Mouse (Mus musculus) heart, adult 2 months (tissue): ENCODE results near the gene Dtx3l. TPM values are rescaled to one million over a fixed set of nuclear protein-coding genes. Genes with fewer than 3 reads are reported as not detected.
A peak's percentile ranks its signal among the peaks of the same experiment; 100 is the strongest.

Source experiments
- DNase-seq, 2 experiments: peaks; one replicate each; pipeline ENCODE4 v3.0.0; 2021
- H3K27ac ChIP-seq: fragments of 200-600 bp; 2 replicates; pipeline ENCODE4 v1.8.1; 2022
- H3K27me3 ChIP-seq: fragments of 200-500 bp; 2 replicates; pipeline ENCODE4 v1.6.1; 2012; ENCODE audit warnings: mild to moderate bottlenecking, low read length, inconsistent platforms, mixed read lengths; ENCODE audit not compliant: control insufficient read depth, insufficient read depth
- H3K36me3 ChIP-seq: fragments of 200-500 bp; 2 replicates; pipeline ENCODE4 v1.6.1; 2012; ENCODE audit warnings: low read length, inconsistent platforms; ENCODE audit not compliant: control insufficient read depth, insufficient read depth
- H3K4me1 ChIP-seq: fragments of 200-500 bp; 2 replicates; pipeline ENCODE4 v1.6.1; 2011; ENCODE audit warnings: low read length; ENCODE audit not compliant: control insufficient read depth, insufficient read depth
- H3K4me3 ChIP-seq: fragments of 200-600 bp; 2 replicates; pipeline ENCODE4 v1.8.1; 2022
- H3K79me2 ChIP-seq: fragments of 200-500 bp; replicated peaks from 2 replicates; pipeline ENCODE4 v1.6.1; 2012; ENCODE audit warnings: mild to moderate bottlenecking, inconsistent platforms, low read length, moderate library complexity, mixed read lengths; ENCODE audit not compliant: control insufficient read depth, insufficient read depth
- H3K9ac ChIP-seq: fragments of 200-500 bp; 2 replicates; pipeline ENCODE4 v1.6.1; 2012; ENCODE audit warnings: low read depth, mild to moderate bottlenecking, control low read depth, inconsistent platforms, low read length, mixed read lengths
- CTCF ChIP-seq: fragments of 200-600 bp; IDR thresholded peaks from 2 replicates; pipeline ENCODE4 v1.8.1; 2022; ENCODE audit warnings: antibody characterized with exemption, mild to moderate bottlenecking, moderate library complexity
- EP300 ChIP-seq: fragments of 200-500 bp; IDR thresholded peaks from 2 replicates; pipeline ENCODE4 v1.6.1; 2011; ENCODE audit warnings: low read depth, low read length, control low read depth; ENCODE audit not compliant: insufficient read depth
- POLR2A ChIP-seq: fragments of 200-500 bp; IDR thresholded peaks from 2 replicates; pipeline ENCODE4 v1.6.1; 2011; ENCODE audit warnings: mild to moderate bottlenecking, low read depth, low read length, control low read depth; ENCODE audit not compliant: insufficient read depth
- WGBS: fragments of 180-500 bp; shearing (Covaris S2); methylation state at CpG from one replicate; pipeline ENCODE4 v1.1.7; 2018; 5-methylcytosine and 5-hydroxymethylcytosine counted together
- intact Hi-C: fragments of 180-260 bp; cut with DNase I; formaldehyde crosslinking; loops from one replicate; pipeline ENCODE4 v1.15.1; 2025
- polyA plus RNA-seq: library from polyadenylated mRNA; depleted of rRNA; stranded (reverse); fragments of >200 nt; gene quantifications from 2 replicates; pipeline ENCODE4 v1.2.3, GENCODE M21; 2012
- total RNA-seq, 2 experiments: library from RNA; stranded (reverse); gene quantifications; 2 replicates each; pipeline ENCODE4 v1.2.3; 2021

The Dtx3l gene
- total and polyA plus RNA-seq, 3 experiments = 5.9 to 8.9 (median 8.6) TPM

- Histone ChIP-seq H3K79me2 (no peaks in the 10 kb centered on the region), H3K4me1 (peaks cover 2% of the 10 kb centered on the region; the same call in 1 of the 2 replicates), H3K36me3 (peaks cover 2% of the 10 kb centered on the region; the same call in 1 of the 2 replicates), H3K27me3 (no peaks in the 10 kb centered on the region), H3K4me3 (peak overlapping the region; percentile 88), H3K9ac (peak overlapping the region; percentile 83), H3K27ac (peak overlapping the region; percentile 90)
- peak; percentile 88 to 89 for DNase-seq
- TF ChIP-seq EP300 = peak; percentile 77; the same call in 1 of the 2 replicates
- TF ChIP-seq POLR2A = peak; percentile 85
- peak; percentile 92 for TF ChIP-seq CTCF
- WGBS = under 1% methylated on average over 9 of the region's 9 CpGs
- intact Hi-C loops = loop anchor here (1.0 to 10.0 kb wide), 3 partner anchors 65 to 175 kb away; partner anchors contain the start of genes Ccdc58, Dirc2 and Fam162a
Measured at GRCm38 (mm10) chr16:35939690-35940089, 739 bp upstream of the Dtx3l start.

- H3K27ac ChIP-seq = peak overlapping the region; percentile 90
- WGBS = 3% methylated on average over 6 of the region's 6 CpGs
- intact Hi-C loops = loop anchor here (1.0 to 5.0 kb wide), 2 partner anchors 65 to 133 kb away; partner anchors contain the start of genes Ccdc58 and Fam162a
Measured at GRCm38 (mm10) chr16:35939261-35939660, 310 bp upstream of the Dtx3l start.

GRCm38 (mm10) chr16:35933181-35933580 is 5.8 kb downstream of the Dtx3l start:
- no peak for DNase-seq
- Histone ChIP-seq H3K4me3 (no peak overlapping the region), H3K79me2 (no peaks in the 10 kb centered on the region), H3K27me3 (no peaks in the 10 kb centered on the region), H3K9ac (no peak overlapping the region), H3K4me1 (peaks cover 2% of the 10 kb centered on the region; the same call in 1 of the 2 replicates), H3K27ac (no peak overlapping the region), H3K36me3 (peaks cover 8% of the 10 kb centered on the region)
- intact Hi-C loops = no loop called here
- WGBS = 73% methylated on average over 10 of the region's 10 CpGs
- TF ChIP-seq CTCF = no peak
- TF ChIP-seq EP300 = no peak
- TF ChIP-seq POLR2A = no peak

More at GRCm38 (mm10) chr16:35939261-35939660, 310 bp upstream of the Dtx3l start:
- peaks cover 2% of the 10 kb centered on the region; the same call in 1 of the 2 replicates for H3K36me3 ChIP-seq
- H3K27me3 ChIP-seq = no peaks in the 10 kb centered on the region
- peaks cover 2% of the 10 kb centered on the region; the same call in 1 of the 2 replicates for H3K4me1 ChIP-seq
- peak overlapping the region; percentile 88 for H3K4me3 ChIP-seq
- no peaks in the 10 kb centered on the region for H3K79me2 ChIP-seq
- H3K9ac ChIP-seq = peak overlapping the region; percentile 83
- peak in 1 of 2 experiments; percentile 36 for DNase-seq
- no peak for TF ChIP-seq EP300
- no peak for TF ChIP-seq CTCF
- no peak for TF ChIP-seq POLR2A

GRCm38 (mm10) chr16:35932179-35933055 is 6.5 kb downstream of the Dtx3l start:
- Histone ChIP-seq H3K4me1 (peaks cover 2% of the 10 kb centered on the region; the same call in 1 of the 2 replicates), H3K79me2 (no peaks in the 10 kb centered on the region), H3K4me3 (no peak overlapping the region), H3K9ac (no peak overlapping the region), H3K27ac (no peak overlapping the region), H3K27me3 (no peaks in the 10 kb centered on the region), H3K36me3 (peaks cover 7% of the 10 kb centered on the region)
- no peak for DNase-seq
- 82% methylated on average over 19 of the region's 19 CpGs for WGBS
- no peak for TF ChIP-seq POLR2A
- no peak for TF ChIP-seq EP300
- TF ChIP-seq CTCF = no peak
- intact Hi-C loops = no loop called here

GRCm38 (mm10) chr16:35924341-35924740 is 14.6 kb downstream of the Dtx3l start:
- H3K36me3 ChIP-seq = peaks cover under 1% of the 10 kb centered on the region
- intact Hi-C loops = no loop called here
- H3K4me3 ChIP-seq = no peak overlapping the region
- DNase-seq = no peak
- H3K27ac ChIP-seq = no peak overlapping the region
- TF ChIP-seq POLR2A = no peak
- TF ChIP-seq CTCF = no peak
- no peak for TF ChIP-seq EP300
- no peaks in the 10 kb centered on the region for H3K4me1 ChIP-seq
- no peak overlapping the region for H3K9ac ChIP-seq
- no peaks in the 10 kb centered on the region for H3K27me3 ChIP-seq
- no peaks in the 10 kb centered on the region for H3K79me2 ChIP-seq
- WGBS = 84% methylated on average over 5 of the region's 5 CpGs
